Mouse (Mus musculus) stomach, embryonic 14.5 days (tissue): Measurements from ENCODE around the gene Prickle4. TPM values are rescaled to one million over a fixed set of nuclear protein-coding genes. Genes with fewer than 3 reads are reported as not detected.

Experiments
- ATAC-seq: fragments of 200-750 bp; cut with Nextera tagmentation; 2 replicates; pipeline ENCODE4 v1.8.0; 2017; ENCODE audit warnings: low read depth, moderate TSS enrichment; ENCODE audit not compliant: insufficient number of reproducible peaks, insufficient read depth, low FRiP score
- H3K27ac ChIP-seq: fragments of 300-500 bp; sonication (generic); 2 replicates; pipeline ENCODE4 v1.5.1; 2014; ENCODE audit warnings: mild to moderate bottlenecking, low read length, moderate library complexity, mixed read lengths
- H3K27me3 ChIP-seq: fragments of 300-500 bp; sonication (generic); 2 replicates; pipeline ENCODE4 v1.6.1; 2014; ENCODE audit warnings: low read length, control low read depth, mixed read lengths; ENCODE audit not compliant: control insufficient read depth, insufficient read depth
- H3K36me3 ChIP-seq: fragments of 300-500 bp; sonication (generic); 2 replicates; pipeline ENCODE4 v1.6.1; 2014; ENCODE audit warnings: mild to moderate bottlenecking, control low read depth, low read length, moderate library complexity, mixed read lengths; ENCODE audit not compliant: control insufficient read depth, insufficient read depth
- H3K4me1 ChIP-seq: fragments of 300-500 bp; sonication (generic); 2 replicates; pipeline ENCODE4 v1.6.1; 2014; ENCODE audit warnings: low read length, control low read depth, mixed read lengths; ENCODE audit not compliant: control insufficient read depth, insufficient read depth
- H3K4me2 ChIP-seq: fragments of 300-500 bp; sonication (generic); replicated peaks from 2 replicates; pipeline ENCODE4 v1.6.1; 2014; ENCODE audit warnings: low read depth, low read length, control low read depth
- H3K4me3 ChIP-seq: fragments of 300-500 bp; sonication (generic); 2 replicates; pipeline ENCODE4 v1.5.1; 2014; ENCODE audit warnings: low read depth, low read length, control low read depth
- H3K9ac ChIP-seq: fragments of 300-500 bp; sonication (generic); replicated peaks from 2 replicates; pipeline ENCODE4 v1.6.1; 2014; ENCODE audit warnings: low read depth, mild to moderate bottlenecking, control low read depth, low read length, moderate library complexity, mixed read lengths
- H3K9me3 ChIP-seq: fragments of 300-500 bp; sonication (generic); 2 replicates; pipeline ENCODE4 v1.6.1; 2016; ENCODE audit warnings: low read depth, low read length, control low read depth; ENCODE audit not compliant: control insufficient read depth
- WGBS: fragments of 180-500 bp; shearing (Covaris S2); extraction: QIAGEN DNeasy Blood & Tissue Kit; methylation state at CpG from one replicate; pipeline ENCODE4 v1.1.7; 2014; 5-methylcytosine and 5-hydroxymethylcytosine counted together
- polyA plus RNA-seq: library from polyadenylated mRNA; unstranded; fragments of >200 nt; fragmentation: Nextera tagmentation; extraction: Ambion mirVana; gene quantifications from 2 replicates; pipeline ENCODE4 v1.2.1, GENCODE M21; 2014

Gene Prickle4
- polyA plus RNA-seq, 1 experiment from 2014 or later: 2.0 TPM

DNA sequence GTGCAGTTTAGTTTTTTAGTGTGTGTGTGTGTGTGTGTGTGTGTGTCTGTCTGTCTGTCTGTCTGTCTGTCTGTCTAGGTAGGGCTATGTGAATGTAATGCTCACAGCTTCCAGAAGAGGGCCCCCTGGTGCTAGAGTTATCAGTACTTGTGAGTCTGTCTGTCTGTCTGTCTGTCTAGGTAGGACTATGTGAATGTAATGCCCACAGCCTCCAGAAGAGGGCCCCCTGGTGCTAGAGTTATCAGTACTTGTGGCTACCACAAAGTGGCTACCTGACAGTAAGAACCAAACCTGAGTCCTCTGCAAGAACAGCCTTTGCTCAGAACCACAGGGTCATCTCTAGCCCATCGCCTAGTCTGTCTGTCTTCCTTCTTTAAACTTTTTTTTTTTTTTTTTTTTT, 47.9 kb downstream of the Prickle4 start:
- H3K4me2 ChIP-seq: no peak overlapping the region
- 80% methylated on average over 1 of the region's 1 CpGs for WGBS
- no peaks in the 10 kb centered on the region for H3K36me3 ChIP-seq
- ATAC-seq: no peak
- H3K9ac ChIP-seq: no peak overlapping the region
- H3K4me3 ChIP-seq: no peak overlapping the region
- no peaks in the 10 kb centered on the region for H3K4me1 ChIP-seq
- no peaks in the 10 kb centered on the region for H3K27me3 ChIP-seq
- no peak overlapping the region for H3K27ac ChIP-seq
- no peaks in the 10 kb centered on the region for H3K9me3 ChIP-seq

DNA sequence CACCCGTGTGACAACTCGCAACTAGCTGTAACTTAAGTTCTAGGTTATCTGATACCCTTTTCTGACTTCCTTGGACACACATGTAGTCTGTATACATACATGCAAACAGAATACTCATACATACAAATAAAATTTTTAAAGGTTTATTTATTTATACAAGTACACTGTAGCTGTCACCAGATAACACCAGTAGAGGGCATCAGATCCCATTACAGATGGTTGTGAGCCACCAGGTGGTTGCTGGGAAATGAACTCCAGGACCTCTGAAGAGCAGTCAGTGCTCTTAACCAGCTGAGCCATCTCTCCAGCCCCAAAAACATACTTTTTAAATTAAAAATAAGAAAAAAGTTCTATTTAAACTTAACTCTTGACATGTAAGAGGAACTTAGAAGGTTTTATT, 51.5 kb downstream of the Prickle4 start:
- Histone ChIP-seq H3K4me2 (no peak overlapping the region), H3K27ac (no peak overlapping the region), H3K27me3 (no peaks in the 10 kb centered on the region), H3K36me3 (no peaks in the 10 kb centered on the region), H3K9me3 (no peaks in the 10 kb centered on the region), H3K4me3 (no peak overlapping the region), H3K9ac (no peak overlapping the region), H3K4me1 (no peaks in the 10 kb centered on the region)
- no peak for ATAC-seq
- WGBS: 74% methylated on average over 2 of the region's 2 CpGs

Other genes starting within 250 kb of the Prickle4 start
- gene Taf8, start 192.4 kb downstream of the Prickle4 start, polyA plus RNA-seq: 24.5 and 27.3 TPM in 2 replicates
- gene Ccnd3, start 189.7 kb downstream of the Prickle4 start, polyA plus RNA-seq: 425 and 428 TPM in 2 replicates
- 22.1 and 22.3 TPM in 2 replicates for gene Bysl, start 83.2 kb downstream of the Prickle4 start, polyA plus RNA-seq
- 47.1 and 49.4 TPM in 2 replicates for gene Med20, start 83.2 kb downstream of the Prickle4 start, polyA plus RNA-seq
- gene Gm20517, start 83.1 kb downstream of the Prickle4 start, polyA plus RNA-seq: 1.5 and 2.8 TPM in 2 replicates
- gene Usp49, start 64.0 kb downstream of the Prickle4 start, polyA plus RNA-seq: 4.9 and 6.3 TPM in 2 replicates
- 416 and 439 TPM in 2 replicates for gene Tomm6, start 6.3 kb downstream of the Prickle4 start, polyA plus RNA-seq
- 4.2 and 5.2 TPM in 2 replicates for gene Frs3, start 5.7 kb downstream of the Prickle4 start, polyA plus RNA-seq
- gene Gm21981, start 281 bp downstream of the Prickle4 start, polyA plus RNA-seq: 0.98 and 1.2 TPM in 2 replicates
- 36.4 and 43.8 TPM in 2 replicates for gene Pgc, start 32.1 kb upstream of the Prickle4 start, polyA plus RNA-seq
- 5.1 and 6.0 TPM in 2 replicates for gene Tfeb, start 42.3 kb upstream of the Prickle4 start, polyA plus RNA-seq
- 31.8 and 32.0 TPM in 2 replicates for gene Mdfi, start 140.0 kb upstream of the Prickle4 start, polyA plus RNA-seq
- gene Foxp4, start 229.9 kb upstream of the Prickle4 start, polyA plus RNA-seq: 41.8 and 43.3 TPM in 2 replicates